Comparison of ENCODE assay signal across 9 mouse cellular contexts in the genomic region with DNA sequence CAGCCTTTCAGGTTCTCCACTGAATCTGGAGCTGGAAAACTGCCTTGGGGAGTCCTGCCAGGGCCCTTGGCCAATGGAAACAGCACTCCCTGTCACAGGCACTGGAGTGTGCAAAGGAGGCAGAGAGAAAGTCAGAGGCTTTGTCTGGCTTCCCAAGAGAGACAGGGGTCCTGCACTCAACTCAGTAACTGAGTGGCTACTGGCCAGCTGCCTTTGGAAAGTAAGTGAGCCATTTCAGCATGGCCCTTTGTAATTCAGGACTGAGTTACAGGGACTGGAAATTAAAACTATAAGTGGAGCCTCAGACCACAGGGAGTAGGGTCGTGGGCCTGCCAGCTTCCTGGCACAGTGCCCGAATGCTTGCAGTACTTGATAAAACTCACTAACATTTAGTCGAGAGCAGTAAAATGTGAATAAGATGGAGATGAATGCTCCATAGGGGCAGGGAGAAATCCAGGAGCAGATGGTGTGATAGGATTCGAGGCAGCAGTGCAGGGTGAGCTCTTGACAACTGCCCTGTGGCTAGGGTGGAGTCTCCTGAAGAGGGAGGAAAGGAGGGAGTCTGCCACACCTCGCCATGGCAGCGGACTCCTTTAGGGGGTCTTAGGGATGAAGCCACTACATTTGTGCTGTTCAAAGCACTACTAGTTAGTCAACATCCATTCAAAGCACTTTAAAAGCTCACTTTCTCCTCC. TPM values are rescaled to one million over a fixed set of nuclear protein-coding genes. Genes with fewer than 3 reads are reported as not detected.
DNase-seq lines count a peak whose midpoint lies in the region; ATAC-seq and TF ChIP-seq lines count a peak whose summit lies in the region.
"Had no signal": no experiment of that assay in that cellular context is flagged by ENCODE, and none has a peak within 500 bp of the region (broad histone marks: within the 10 kb centered on the region; RNA-seq: fewer than 3 reads in every experiment).

No protein-coding gene starts in this region.

- no peaks in the 10 kb centered on the region for H3K79me2 ChIP-seq in MEL (ENCODE audit: control insufficient read depth, insufficient read depth, low read length, poor library complexity)

- no peak for TF ChIP-seq EP300 in MEL (IDR thresholded peaks at IDR 0.05; ENCODE audit: low read depth in 1 of 2, low read length in 2 of 2)

- WGBS in hindbrain, embryonic 10.5 days: 61% methylated on average over 6 of the region's 6 CpGs
- WGBS in stomach, embryonic 14.5 days: 30% methylated on average over 6 of the region's 6 CpGs

- H3K9ac ChIP-seq in MEL (ENCODE audit: control insufficient read depth, low read depth, low read length, poor library complexity, severe bottlenecking): no peak overlapping the region
- H3K9ac ChIP-seq in stomach, embryonic 14.5 days (replicated peaks; ENCODE audit: low read depth, low read length): no peak overlapping the region

- DNase-seq in MEL (ENCODE audit: low read depth, low spot score): peak; percentile 13
- DNase-seq in cerebellum, adult 11 months: peak; percentile 72
- peak; percentile 64 to 74 for DNase-seq in frontal cortex, postnatal 14 days (ENCODE audit: low spot score in 2 of 2)
- peak; percentile 6 for DNase-seq in hindbrain, embryonic 10.5 days (ENCODE audit: low spot score)
- DNase-seq in layer of hippocampus, adult 9-10 months (ENCODE audit: low spot score): peak; percentile 27
- peak; percentile 79 for DNase-seq in lung, postnatal 14 days

- no peak overlapping the region for H3K4me2 ChIP-seq in stomach, embryonic 14.5 days (replicated peaks; ENCODE audit: low read depth, low read length)

- TF ChIP-seq CTCF in MEL (IDR thresholded peaks at IDR 0.05 in 2 of 3, conservative IDR thresholded peaks at IDR 0.05 in 1 of 3; ENCODE audit: control insufficient read depth in 1 of 3, insufficient read depth in 1 of 3, low read depth in 2 of 3, low read length in 3 of 3, poor library complexity in 1 of 3, severe bottlenecking in 1 of 3): no peak

- TF ChIP-seq POLR2A in MEL (IDR thresholded peaks at IDR 0.05; ENCODE audit: control insufficient read depth in 1 of 2, insufficient read depth in 1 of 2, low read depth in 1 of 2, low read length in 2 of 2, poor library complexity in 1 of 2): no peak

- no peak overlapping the region for H3K27ac ChIP-seq in MEL (ENCODE audit: control insufficient read depth, low read depth, low read length)
- H3K27ac ChIP-seq in hindbrain, embryonic 10.5 days: peak overlapping the region; percentile 66
- H3K27ac ChIP-seq in stomach, embryonic 14.5 days (ENCODE audit: low read length): peak overlapping the region; percentile 75

- no peaks in the 10 kb centered on the region for H3K9me3 ChIP-seq in MEL (replicated peaks; ENCODE audit: insufficient read depth, low read length)
- no peaks in the 10 kb centered on the region for H3K9me3 ChIP-seq in hindbrain, embryonic 10.5 days
- H3K9me3 ChIP-seq in stomach, embryonic 14.5 days (ENCODE audit: control insufficient read depth, low read depth, low read length): no peaks in the 10 kb centered on the region
- H3K9me3 ChIP-seq: G1E had no signal

- H3K27me3 ChIP-seq in MEL (ENCODE audit: control insufficient read depth in 1 of 2, insufficient read depth in 2 of 2, low read length in 2 of 2): no peaks in the 10 kb centered on the region
- H3K27me3 ChIP-seq in hindbrain, embryonic 10.5 days (ENCODE audit: insufficient read depth, poor library complexity, severe bottlenecking): no peaks in the 10 kb centered on the region
- no peaks in the 10 kb centered on the region for H3K27me3 ChIP-seq in stomach, embryonic 14.5 days (ENCODE audit: control insufficient read depth, insufficient read depth, low read length)

- ATAC-seq in stomach, embryonic 14.5 days (ENCODE audit: insufficient number of reproducible peaks, insufficient read depth, low FRiP score, low read depth): peak; percentile 77
- ATAC-seq in erythroid progenitor cell, adult 5-6 weeks (replicated peaks; ENCODE audit: low FRiP score, poor library complexity, severe bottlenecking): no peak

- H3K4me1 ChIP-seq in MEL (ENCODE audit: control insufficient read depth in 1 of 2, insufficient read depth in 2 of 2, low read length in 2 of 2): no peaks in the 10 kb centered on the region
- H3K4me1 ChIP-seq in hindbrain, embryonic 10.5 days (replicated peaks): peaks cover 19% of the 10 kb centered on the region
- peaks cover 13% of the 10 kb centered on the region; the same call in 1 of the 2 replicates for H3K4me1 ChIP-seq in stomach, embryonic 14.5 days (ENCODE audit: control insufficient read depth, insufficient read depth, low read length)

- no peak overlapping the region for H3K4me3 ChIP-seq in MEL (ENCODE audit: control insufficient read depth in 1 of 2, insufficient read depth in 1 of 2, low read depth in 2 of 2, low read length in 2 of 2)
- H3K4me3 ChIP-seq in hindbrain, embryonic 10.5 days: no peak overlapping the region
- H3K4me3 ChIP-seq in stomach, embryonic 14.5 days (ENCODE audit: low read depth, low read length): no peak overlapping the region

- no peaks in the 10 kb centered on the region for H3K36me3 ChIP-seq in MEL (ENCODE audit: control insufficient read depth in 1 of 2, insufficient read depth in 2 of 2, low read length in 2 of 2)
- no peaks in the 10 kb centered on the region for H3K36me3 ChIP-seq in hindbrain, embryonic 10.5 days
- H3K36me3 ChIP-seq in stomach, embryonic 14.5 days (ENCODE audit: control insufficient read depth, insufficient read depth, low read length): no peaks in the 10 kb centered on the region
- H3K36me3 ChIP-seq: G1E had no signal

- no peak for TF ChIP-seq RAD21 in MEL (IDR thresholded peaks at IDR 0.05; ENCODE audit: low read depth, low read length)

TF ChIP-seq in MEL, 35 proteins besides CTCF, POLR2A, EP300 and RAD21:
- TF ChIP-seq SMC3 (IDR thresholded peaks at IDR 0.05; ENCODE audit: low read depth, low read length): no peak
- TF ChIP-seq JUND (IDR thresholded peaks at IDR 0.05; ENCODE audit: low read depth, low read length): no peak
- TF ChIP-seq E2F4 (IDR thresholded peaks at IDR 0.05; ENCODE audit: borderline replicate concordance, low read depth, low read length): no peak
- no peak for TF ChIP-seq ZC3H11A (IDR thresholded peaks at IDR 0.05; ENCODE audit: low read depth, low read length)
- TF ChIP-seq GABPA (IDR thresholded peaks at IDR 0.05; ENCODE audit: low read depth, low read length): no peak
- TF ChIP-seq ELF1 (IDR thresholded peaks at IDR 0.05; ENCODE audit: low read depth, low read length): no peak
- TF ChIP-seq KAT2A (conservative IDR thresholded peaks at IDR 0.05; ENCODE audit: low read depth, low read length): no peak
- TF ChIP-seq TBP (IDR thresholded peaks at IDR 0.05; ENCODE audit: low read depth, low read length): no peak
- no peak for TF ChIP-seq CHD1 (IDR thresholded peaks at IDR 0.05; ENCODE audit: low read depth, low read length)
- no peak for TF ChIP-seq TCF12 (IDR thresholded peaks at IDR 0.05; ENCODE audit: low read depth, low read length)
TF ChIP-seq in MEL: peak in this region for 0.

RNA-seq across cellular contexts. Expression of gene 1500015O10Rik, which starts 35.4 kb away (rescaled TPM):
- total RNA-seq in MEL (2012; rRNA removed): not detected in 2 replicates
- polyA plus RNA-seq in MEL (2012; ENCODE audit: insufficient read depth in 1 of 2, insufficient read length in 2 of 2, low read depth in 1 of 2, low replicate concordance in 2 of 2, missing spikeins in 1 of 2): under 1 TPM in 1 of 2 experiments, not detected in 1; 0.08 TPM
- polyA plus RNA-seq in hindbrain, embryonic 10.5 days (2016; fragmentation: Nextera tagmentation; extraction: Ambion mirVana): 0.91 and 9.8 TPM in 2 replicates
- polyA plus RNA-seq in stomach, embryonic 14.5 days (2014; fragmentation: Nextera tagmentation; extraction: Ambion mirVana): 2.6 and 4.2 TPM in 2 replicates
- total RNA-seq in erythroid progenitor cell, adult 5-6 weeks (2015; ENCODE audit: low replicate concordance): not detected in 2 replicates
- not detected in 2 replicates for total RNA-seq in erythroid progenitor cell, adult 5-6 weeks (2017; ENCODE audit: low replicate concordance)
- polyA plus RNA-seq: G1E had no signal

Comparison
In these comparisons a context has a peak if more than half of its experiments do, and no peak if none do; other contexts are left out.
1. DNase-seq: peak in every context shown above with its lines; median percentile 79 in lung, postnatal 14 days; 72 in cerebellum, adult 11 months; 69 in frontal cortex, postnatal 14 days; 27 in layer of hippocampus, adult 9-10 months; 13 in MEL; 6 in hindbrain, embryonic 10.5 days.